Mouse (Mus musculus): ENCODE data around the gene Rpap2. TPM values are rescaled to one million over a fixed set of nuclear protein-coding genes. Genes with fewer than 3 reads are reported as not detected.

Gene Rpap2
- polyA plus RNA-seq, 1 experiment from 2014 or later = 5.7 TPM

Other genes with a start within 250 kb of the Rpap2 start
- gene Ephx4, start 194.6 kb upstream of the Rpap2 start, polyA plus RNA-seq (2015; fragmentation: Nextera tagmentation; extraction: Ambion mirVana) = 0.17 TPM in 1 of 2 replicates, not detected in the other
- not detected in 2 replicates for gene Lpcat2b, start 165.8 kb upstream of the Rpap2 start, polyA plus RNA-seq (2015; fragmentation: Nextera tagmentation; extraction: Ambion mirVana)
- gene Btbd8, start 159.4 kb upstream of the Rpap2 start, polyA plus RNA-seq (2015; fragmentation: Nextera tagmentation; extraction: Ambion mirVana) = 1.1 and 1.5 TPM in 2 replicates
- 0.05 and 0.08 TPM in 2 replicates for gene Gm42669, start 89.8 kb upstream of the Rpap2 start, polyA plus RNA-seq (2015; fragmentation: Nextera tagmentation; extraction: Ambion mirVana)
- gene 1700028K03Rik, start 62.7 kb upstream of the Rpap2 start, polyA plus RNA-seq (2015; fragmentation: Nextera tagmentation; extraction: Ambion mirVana) = 0.01 and 0.07 TPM in 2 replicates
- gene Glmn, start 515 bp downstream of the Rpap2 start, polyA plus RNA-seq (2015; fragmentation: Nextera tagmentation; extraction: Ambion mirVana) = 9.5 and 11.3 TPM in 2 replicates
- 0.48 and 0.65 TPM in 2 replicates for gene Gfi1, start 128.7 kb downstream of the Rpap2 start, polyA plus RNA-seq (2015; fragmentation: Nextera tagmentation; extraction: Ambion mirVana)
- 0.09 and 0.10 TPM in 2 replicates for gene Ube2d2b, start 232.7 kb downstream of the Rpap2 start, polyA plus RNA-seq (2015; fragmentation: Nextera tagmentation; extraction: Ambion mirVana)

Data from liver, embryonic 13.5 days (tissue).